Mouse (Mus musculus) megakaryocyte, embryonic 14.5 days (primary cell): ENCODE data around the gene Tada2a. TPM values are rescaled to one million over a fixed set of nuclear protein-coding genes. Genes with fewer than 3 reads are reported as not detected.

Source experiments
- H3K27me3 ChIP-seq: replicated peaks from 2 replicates; pipeline ENCODE3; 2012; ENCODE audit warnings: inconsistent platforms
- H3K36me3 ChIP-seq: replicated peaks from 2 replicates; pipeline ENCODE3; 2012; ENCODE audit warnings: low read length, inconsistent platforms, mixed read lengths
- H3K4me1 ChIP-seq: 2 replicates; pipeline ENCODE4 v1.6.1; 2012; ENCODE audit warnings: inconsistent platforms
- H3K4me3 ChIP-seq: replicated peaks from 2 replicates; pipeline ENCODE3; 2012; ENCODE audit warnings: moderate library complexity, mild to moderate bottlenecking, inconsistent platforms
- H3K9me3 ChIP-seq: 2 replicates; pipeline ENCODE4 v1.6.1; 2012; ENCODE audit warnings: inconsistent platforms
- FLI1 ChIP-seq: IDR thresholded peaks from 2 replicates; pipeline ENCODE4 v1.6.1; 2012; ENCODE audit warnings: low read length, inconsistent platforms, mixed read lengths
- GATA1 ChIP-seq: IDR thresholded peaks from 3 replicates; pipeline ENCODE4 v1.6.1; 2012; ENCODE audit warnings: mixed read lengths, low read length, inconsistent platforms, borderline replicate concordance
- polyA plus RNA-seq: library from polyadenylated mRNA; stranded (reverse); fragments of >175 nt; gene quantifications from 2 replicates; pipeline ENCODE4 v1.2.3, GENCODE M21; 2012; ENCODE audit warnings: low replicate concordance; ENCODE audit not compliant: insufficient read depth

The Tada2a gene
- polyA plus RNA-seq, 1 experiment, result 0.67 TPM

DNA sequence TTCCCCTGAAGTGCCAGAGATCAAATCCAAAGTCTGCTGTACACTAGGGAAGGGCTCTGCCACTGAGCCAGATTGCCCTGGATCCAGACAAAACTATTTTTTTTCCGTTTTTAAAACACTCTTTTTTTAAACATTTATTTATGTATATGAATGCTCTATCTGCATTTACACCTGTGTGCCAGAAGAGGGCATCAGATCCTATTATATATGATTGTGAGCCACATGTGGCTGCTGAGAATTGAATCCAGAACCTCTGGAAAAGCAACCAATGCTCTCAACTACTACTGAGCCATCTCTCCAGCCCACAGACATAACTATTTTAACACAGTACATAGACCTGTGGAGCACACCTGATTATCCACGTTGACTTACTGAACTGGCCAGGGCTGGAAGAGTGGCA lies 13.2 kb downstream of the Tada2a start:
- Histone ChIP-seq H3K27me3 (no peaks in the 10 kb centered on the region), H3K36me3 (peaks cover 89% of the 10 kb centered on the region), H3K4me1 (peaks cover 7% of the 10 kb centered on the region), H3K9me3 (no peaks in the 10 kb centered on the region), H3K4me3 (no peak overlapping the region)
- no peak for TF ChIP-seq GATA1
- no peak for TF ChIP-seq FLI1

DNA sequence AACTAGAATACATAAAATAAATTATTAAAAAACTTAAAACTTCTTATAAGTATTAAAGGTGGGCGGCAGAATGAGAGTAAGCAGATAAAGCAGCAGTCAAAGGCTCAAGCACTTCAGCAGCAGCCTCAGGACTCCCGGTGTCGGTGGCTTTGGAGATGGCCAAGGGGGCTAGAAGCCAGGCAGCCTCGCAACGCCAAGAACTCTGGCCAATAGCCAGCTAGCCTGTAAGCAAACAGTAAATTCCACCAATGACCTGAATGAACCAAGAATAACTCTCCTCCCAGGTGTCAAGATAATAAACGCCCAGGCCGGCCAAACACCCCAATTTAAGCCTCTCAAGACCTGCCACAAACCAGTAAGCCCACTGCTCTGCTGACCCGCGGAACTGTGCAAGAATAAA lies 13.8 kb downstream of the Tada2a start:
- no peak overlapping the region for H3K4me3 ChIP-seq
- no peaks in the 10 kb centered on the region for H3K9me3 ChIP-seq
- TF ChIP-seq GATA1, result no peak
- TF ChIP-seq FLI1, result no peak
- H3K27me3 ChIP-seq, result no peaks in the 10 kb centered on the region
- H3K36me3 ChIP-seq, result peaks cover 89% of the 10 kb centered on the region
- peaks cover 7% of the 10 kb centered on the region for H3K4me1 ChIP-seq

DNA sequence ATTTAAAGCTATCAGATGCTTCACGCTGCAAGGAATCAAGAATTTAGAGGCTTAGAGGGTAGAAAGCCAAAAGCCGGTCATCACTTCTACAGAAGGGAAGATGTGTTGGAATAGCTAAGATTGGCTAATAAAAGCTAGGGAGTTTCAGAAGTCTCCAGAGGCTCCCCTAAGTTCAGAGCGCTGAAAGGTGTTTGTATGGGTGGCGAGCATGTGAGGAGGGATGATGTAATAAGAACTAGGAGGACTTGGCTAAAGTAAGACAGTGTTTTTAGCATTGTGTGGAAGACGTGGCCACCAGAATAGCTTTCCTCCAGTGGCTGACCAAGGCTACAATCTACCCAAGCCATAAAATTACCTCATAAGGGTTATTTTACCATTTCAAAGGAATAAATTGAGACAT lies 15.8 kb downstream of the Tada2a start:
- no peak overlapping the region for H3K4me3 ChIP-seq
- peaks cover 7% of the 10 kb centered on the region for H3K4me1 ChIP-seq
- peaks cover 89% of the 10 kb centered on the region for H3K36me3 ChIP-seq
- no peaks in the 10 kb centered on the region for H3K27me3 ChIP-seq
- TF ChIP-seq GATA1 (no peak), FLI1 (no peak)
- H3K9me3 ChIP-seq, result no peaks in the 10 kb centered on the region

DNA sequence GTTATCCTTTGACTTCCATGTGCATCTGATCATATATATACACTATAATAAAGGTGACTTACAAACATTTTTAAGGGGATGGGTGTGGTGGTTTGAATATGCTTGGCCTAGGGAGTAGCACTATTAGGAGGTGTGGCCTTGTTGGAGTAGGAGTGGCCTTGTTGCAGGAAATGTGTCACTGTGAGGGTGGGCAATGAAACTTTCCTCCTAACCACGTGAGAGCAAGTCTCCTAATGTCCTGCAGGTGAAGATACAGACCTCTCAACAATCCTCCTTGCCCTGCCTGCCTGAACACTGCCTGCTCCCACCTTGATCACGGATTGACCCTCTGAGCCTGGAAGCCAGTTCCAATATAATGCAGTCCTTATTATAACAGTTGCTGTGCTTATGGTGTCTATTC lies 22.3 kb downstream of the Tada2a start:
- Histone ChIP-seq H3K27me3 (no peaks in the 10 kb centered on the region), H3K4me1 (peaks cover 7% of the 10 kb centered on the region), H3K9me3 (no peaks in the 10 kb centered on the region), H3K4me3 (no peak overlapping the region), H3K36me3 (peaks cover 97% of the 10 kb centered on the region)
- TF ChIP-seq GATA1 (no peak), FLI1 (no peak)

DNA sequence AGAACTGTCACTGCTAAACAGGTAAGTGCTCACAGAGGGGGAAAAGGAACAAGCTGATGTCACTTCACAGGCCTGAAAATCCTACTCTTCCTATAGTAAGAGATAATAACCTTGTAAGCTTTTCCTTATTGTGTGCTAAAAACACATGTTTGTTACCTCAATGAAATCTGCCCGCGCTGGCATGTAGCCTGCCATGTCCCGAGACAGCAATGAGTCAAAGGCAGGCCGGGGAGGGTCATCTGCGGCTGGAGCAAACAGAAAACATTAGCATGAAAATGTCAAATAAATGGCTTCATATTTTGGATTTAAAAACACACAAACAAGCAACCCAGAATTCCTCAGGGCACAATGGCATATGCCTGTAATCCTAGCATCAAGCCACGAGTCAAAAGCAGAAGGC lies 25.4 kb downstream of the Tada2a start:
- Histone ChIP-seq H3K4me1 (peaks cover 5% of the 10 kb centered on the region), H3K4me3 (no peak overlapping the region), H3K27me3 (no peaks in the 10 kb centered on the region), H3K9me3 (no peaks in the 10 kb centered on the region), H3K36me3 (peaks cover 100% of the 10 kb centered on the region)
- TF ChIP-seq FLI1 (no peak), GATA1 (no peak)

DNA sequence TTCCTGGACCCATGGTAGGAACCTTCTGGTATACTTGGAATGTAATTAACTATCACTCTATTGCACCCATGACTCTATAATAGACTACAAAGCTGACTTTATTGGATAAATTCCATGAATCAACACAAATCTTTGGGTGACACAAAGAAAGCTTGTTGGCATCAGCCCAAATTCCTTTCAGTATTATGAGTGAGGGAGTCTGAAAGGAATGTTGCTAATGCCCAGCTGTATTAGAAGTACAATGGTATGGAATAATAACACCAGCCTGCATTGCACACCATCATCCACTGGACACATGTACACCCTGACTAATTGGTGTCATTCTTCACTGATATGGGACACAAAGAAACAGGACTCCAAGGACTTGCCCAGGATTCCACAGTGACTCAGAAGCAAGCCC lies 28.2 kb downstream of the Tada2a start:
- TF ChIP-seq FLI1 (no peak), GATA1 (no peak)
- Histone ChIP-seq H3K27me3 (no peaks in the 10 kb centered on the region), H3K4me3 (no peak overlapping the region), H3K9me3 (no peaks in the 10 kb centered on the region), H3K36me3 (peaks cover 98% of the 10 kb centered on the region), H3K4me1 (no peaks in the 10 kb centered on the region)

DNA sequence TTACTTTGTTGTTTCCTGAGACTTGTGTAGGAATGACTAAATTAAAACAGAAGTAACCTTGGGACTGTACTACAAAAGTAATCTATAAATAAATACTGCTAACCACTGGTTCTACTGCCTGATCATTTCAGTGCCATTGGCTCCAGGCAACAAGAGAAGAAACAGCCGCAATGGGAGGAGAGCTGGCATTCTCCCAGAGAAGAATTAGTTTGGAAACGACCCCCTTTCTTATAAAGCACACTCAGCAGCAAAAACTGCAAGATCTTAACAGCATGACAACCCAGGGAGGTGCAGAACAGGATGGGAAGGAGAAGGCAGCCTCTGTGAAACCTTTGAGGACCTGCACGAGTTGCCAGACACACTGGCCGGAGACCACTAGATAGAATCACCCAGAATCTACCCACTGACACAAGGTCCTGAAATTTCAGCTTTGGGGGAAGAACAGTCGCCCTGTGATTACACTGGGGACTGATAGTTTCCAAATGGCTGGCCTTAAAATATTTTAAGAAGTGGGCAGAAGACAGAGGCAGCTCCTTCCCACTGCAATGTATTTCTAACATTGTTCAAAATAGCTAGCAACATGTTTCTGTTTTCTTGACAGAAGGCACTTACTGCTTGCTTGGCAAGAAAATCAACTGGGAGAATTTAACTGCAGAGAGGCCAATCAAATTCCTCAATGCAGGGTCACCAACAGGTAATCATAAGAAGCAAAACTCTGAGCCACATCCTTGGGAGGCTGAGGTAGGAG lies 32.0 kb downstream of the Tada2a start:
- no peak overlapping the region for H3K4me3 ChIP-seq

DNA sequence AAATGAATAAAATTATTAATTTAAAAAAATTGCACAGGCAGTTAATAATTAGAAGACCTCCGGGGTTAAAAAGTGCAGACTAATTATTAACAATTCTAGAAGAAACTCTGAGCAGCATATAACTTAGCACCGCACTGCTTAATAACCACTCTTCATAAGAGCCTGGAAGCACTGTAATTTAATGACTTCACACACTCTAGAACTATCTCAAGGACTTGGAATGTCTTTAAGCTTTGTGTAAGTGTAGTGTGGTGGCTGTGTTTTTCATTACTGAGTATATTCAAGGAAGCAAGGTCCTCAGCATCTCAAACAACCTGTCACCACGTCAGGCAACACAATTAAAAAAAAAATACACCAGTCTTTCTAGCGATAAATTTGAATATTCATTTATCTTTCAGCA lies 34.3 kb downstream of the Tada2a start:
- H3K9me3 ChIP-seq, result no peaks in the 10 kb centered on the region
- H3K4me1 ChIP-seq, result 0 out of 2 replicates have a peak, but pooled peaks cover 3% of the 10 kb centered on the region
- peaks cover 90% of the 10 kb centered on the region for H3K36me3 ChIP-seq
- TF ChIP-seq FLI1 (no peak), GATA1 (no peak)
- H3K4me3 ChIP-seq, result no peak overlapping the region
- H3K27me3 ChIP-seq, result no peaks in the 10 kb centered on the region

More for the DNA sequence above, 32.0 kb downstream of the Tada2a start:
- H3K4me1 ChIP-seq, result no peaks in the 10 kb centered on the region
- no peak for TF ChIP-seq FLI1
- TF ChIP-seq GATA1, result no peak
- no peaks in the 10 kb centered on the region for H3K9me3 ChIP-seq
- peaks cover 91% of the 10 kb centered on the region for H3K36me3 ChIP-seq
- no peaks in the 10 kb centered on the region for H3K27me3 ChIP-seq

DNA sequence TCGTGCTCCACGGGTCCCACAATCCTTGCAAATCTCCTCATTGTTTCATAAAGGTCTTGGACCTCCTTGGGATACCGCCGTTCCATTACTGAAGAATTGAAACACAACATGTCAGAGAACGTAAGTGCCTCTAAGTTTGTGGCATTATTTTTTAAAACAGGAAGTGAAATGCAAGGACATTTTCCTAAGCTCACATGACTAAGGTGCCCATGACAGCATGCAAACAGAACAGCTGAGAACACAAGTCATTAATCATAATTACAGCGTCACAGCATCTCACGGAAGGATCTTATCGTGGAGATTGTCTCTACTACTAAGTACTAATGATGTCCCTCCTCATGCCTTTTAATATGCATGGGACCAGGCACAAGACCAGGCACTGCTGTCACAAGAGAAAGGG lies 38.8 kb downstream of the Tada2a start:
- TF ChIP-seq FLI1 (no peak), GATA1 (no peak)
- no peaks in the 10 kb centered on the region for H3K27me3 ChIP-seq
- H3K36me3 ChIP-seq, result peaks cover 91% of the 10 kb centered on the region
- 0 out of 2 replicates have a peak, but pooled peaks cover 3% of the 10 kb centered on the region for H3K4me1 ChIP-seq
- H3K9me3 ChIP-seq, result no peaks in the 10 kb centered on the region
- no peak overlapping the region for H3K4me3 ChIP-seq

DNA sequence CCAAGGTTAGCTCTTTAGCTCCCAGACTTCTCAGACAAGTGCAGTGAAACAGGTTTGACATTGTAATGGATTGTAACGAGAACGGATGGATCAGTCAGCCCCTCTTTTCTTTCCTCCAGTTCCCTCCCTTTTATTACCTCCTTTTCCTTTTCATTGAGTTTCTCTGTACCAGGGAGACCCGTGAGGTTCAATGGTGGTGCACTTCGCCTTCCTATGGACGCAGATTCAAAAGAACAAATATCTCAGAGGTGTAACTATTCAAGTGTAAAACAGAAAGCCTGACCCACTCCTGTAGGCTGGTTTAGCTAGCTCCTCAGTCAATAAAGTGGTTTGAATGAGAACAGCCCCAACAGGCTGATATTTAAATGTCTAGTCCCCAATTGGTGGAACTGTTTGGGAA lies 47.5 kb downstream of the Tada2a start:
- peaks cover 82% of the 10 kb centered on the region for H3K36me3 ChIP-seq

DNA sequence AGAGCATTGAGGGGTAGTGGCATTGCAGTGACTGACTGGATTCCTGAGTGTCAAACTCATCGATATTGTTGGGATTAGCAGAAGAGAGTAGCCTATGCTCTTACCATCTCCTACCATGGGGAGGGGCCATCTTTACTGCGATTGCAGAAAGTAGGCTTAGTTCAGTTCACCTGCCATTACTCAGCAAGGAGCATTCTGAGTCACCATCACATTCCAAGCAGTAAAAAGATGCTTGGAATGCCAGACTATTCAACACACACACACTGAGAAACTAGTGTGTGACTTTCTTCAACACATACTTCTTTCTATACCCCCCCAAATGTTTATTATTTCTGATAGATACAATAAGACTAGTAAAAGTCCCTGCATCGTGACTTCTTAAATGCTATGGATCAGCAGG lies 49.1 kb downstream of the Tada2a start:
- H3K4me3 ChIP-seq, result no peak overlapping the region
- TF ChIP-seq GATA1 (no peak), FLI1 (no peak)
- H3K9me3 ChIP-seq, result no peaks in the 10 kb centered on the region
- no peaks in the 10 kb centered on the region for H3K27me3 ChIP-seq
- peaks cover 66% of the 10 kb centered on the region for H3K36me3 ChIP-seq
- peaks cover 19% of the 10 kb centered on the region for H3K4me1 ChIP-seq

More for the DNA sequence above, 47.5 kb downstream of the Tada2a start:
- TF ChIP-seq FLI1 (no peak), GATA1 (no peak)
- Histone ChIP-seq H3K4me3 (no peak overlapping the region), H3K4me1 (peaks cover 19% of the 10 kb centered on the region), H3K9me3 (no peaks in the 10 kb centered on the region), H3K27me3 (no peaks in the 10 kb centered on the region)
